Mouse (Mus musculus) olfactory bulb, adult 2 months (tissue): ENCODE results near the gene Slc25a38.

ENCODE experiments used
- CTCF ChIP-seq: fragments of 200-500 bp; IDR thresholded peaks from 2 replicates; pipeline ENCODE4 v1.5.1; 2012; ENCODE audit warnings: low read depth, mild to moderate bottlenecking, low read length, moderate library complexity; ENCODE audit not compliant: insufficient read depth
- POLR2A ChIP-seq: fragments of 200-500 bp; IDR thresholded peaks from 2 replicates; pipeline ENCODE4 v1.6.1; 2012; ENCODE audit warnings: mild to moderate bottlenecking, low read depth, low read length, moderate library complexity; ENCODE audit not compliant: insufficient read depth

DNA sequence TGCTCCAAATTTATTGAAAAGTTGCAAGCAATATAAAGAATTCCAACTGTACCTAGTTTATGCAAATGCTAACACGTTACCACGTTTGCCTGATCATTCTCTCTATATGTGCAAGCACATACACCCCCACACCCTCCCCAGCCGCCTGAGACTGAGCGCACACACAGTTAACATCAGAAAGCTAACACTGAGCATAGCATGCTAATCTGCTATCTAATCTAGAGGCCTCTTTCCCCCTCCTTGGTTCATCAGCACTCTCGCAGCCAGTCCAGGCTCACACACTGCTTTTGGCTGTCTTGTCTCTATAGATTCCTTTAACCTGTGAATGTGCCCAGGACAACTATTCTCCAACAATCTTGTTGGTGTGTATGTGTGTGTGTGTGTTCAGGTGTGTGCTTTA lies 41.0 kb downstream of the Slc25a38 start:
- TF ChIP-seq CTCF = no peak
- no peak for TF ChIP-seq POLR2A
